Mouse (Mus musculus) spleen, postnatal 14 days (tissue): ENCODE measurements at regions not wholly inside any gene's neighbourhood (a gene's known extent, or its start where the extent isn't known, plus 50 kb on each side); places are given as distances from the start of the nearest gene placed in this dataset.

Source experiments
- DNase-seq, 2 experiments: peaks; one replicate each; pipeline ENCODE4 v3.0.0; 2021 to 2022; ENCODE audit warnings: low spot score in 2 of 2

DNA sequence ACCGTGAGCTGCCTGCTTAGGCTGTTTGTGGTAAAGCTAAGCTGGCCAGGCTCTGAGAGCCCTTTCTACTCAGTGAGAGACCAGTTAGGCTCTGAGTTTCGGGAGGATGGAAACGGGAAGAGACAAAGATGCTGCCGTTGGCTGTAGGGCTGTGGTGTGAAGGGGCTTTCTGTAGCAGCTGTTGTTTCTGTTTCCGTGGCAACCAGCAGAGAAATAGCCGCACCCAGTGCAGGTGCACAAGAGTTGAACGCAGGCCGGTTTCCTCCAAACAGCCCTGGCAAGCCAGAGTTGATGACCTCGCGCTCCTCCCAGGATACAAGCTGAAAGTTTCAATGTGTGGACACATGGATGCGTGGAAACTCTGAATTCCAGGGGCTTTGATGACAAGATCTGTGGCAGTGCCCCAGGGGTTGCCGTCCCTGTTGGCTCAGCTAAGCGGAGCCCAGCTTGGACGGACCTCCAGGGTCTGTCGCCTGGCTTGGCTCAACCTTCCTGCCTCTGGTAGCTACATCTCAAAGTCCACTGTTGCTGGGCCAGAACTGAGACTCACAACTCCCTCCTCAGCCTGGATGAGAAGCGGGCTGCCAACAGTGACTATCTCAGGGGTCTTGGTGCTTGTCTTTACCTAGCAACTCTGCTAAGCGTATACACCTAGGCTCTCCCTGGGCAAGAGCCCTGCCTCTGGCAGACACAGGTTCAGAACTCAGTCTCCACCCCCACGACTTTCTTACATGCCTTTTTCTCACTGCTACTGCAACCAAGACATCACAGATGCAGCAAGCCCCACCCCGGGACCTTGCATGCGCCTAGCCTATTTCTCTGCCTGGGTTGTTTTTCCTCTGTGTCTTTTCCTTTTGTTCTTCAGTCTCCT, 192.6 kb upstream of the Map3k1 start:
- peak; percentile 43 to 65 for DNase-seq

DNA sequence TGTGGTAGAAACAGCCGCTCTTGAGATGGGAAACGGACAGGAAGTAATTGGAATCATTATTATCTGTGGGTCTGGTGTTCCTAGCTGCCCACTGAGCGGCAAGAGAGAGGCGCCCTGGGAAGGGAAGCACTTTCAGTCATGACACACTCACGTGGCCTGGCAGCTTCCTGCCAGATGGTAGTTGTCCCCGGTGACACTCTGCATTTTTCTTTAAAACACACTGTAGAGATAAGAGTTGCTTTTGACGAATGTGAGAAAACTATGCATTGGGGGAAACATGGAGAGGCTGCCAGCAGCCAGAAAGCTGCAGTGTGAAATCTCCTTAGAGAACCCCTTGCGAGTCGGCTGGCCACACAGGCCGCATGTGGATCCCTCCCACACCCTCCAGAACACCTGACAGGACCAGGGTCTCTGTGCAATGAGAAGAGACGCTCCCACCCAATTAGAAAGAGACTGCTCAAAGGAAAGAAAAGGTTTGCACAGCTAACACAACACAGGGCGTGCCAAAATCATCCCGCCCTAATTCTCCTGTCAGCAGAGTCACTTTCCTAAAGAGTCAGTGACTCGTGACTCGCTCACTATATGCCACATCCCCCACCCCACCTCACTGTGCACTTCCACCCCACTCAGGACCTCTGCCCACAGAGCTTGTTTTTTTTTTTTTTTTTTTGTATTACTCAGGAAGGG, 194.0 kb upstream of the Map3k1 start:
- DNase-seq, result no peak

DNA sequence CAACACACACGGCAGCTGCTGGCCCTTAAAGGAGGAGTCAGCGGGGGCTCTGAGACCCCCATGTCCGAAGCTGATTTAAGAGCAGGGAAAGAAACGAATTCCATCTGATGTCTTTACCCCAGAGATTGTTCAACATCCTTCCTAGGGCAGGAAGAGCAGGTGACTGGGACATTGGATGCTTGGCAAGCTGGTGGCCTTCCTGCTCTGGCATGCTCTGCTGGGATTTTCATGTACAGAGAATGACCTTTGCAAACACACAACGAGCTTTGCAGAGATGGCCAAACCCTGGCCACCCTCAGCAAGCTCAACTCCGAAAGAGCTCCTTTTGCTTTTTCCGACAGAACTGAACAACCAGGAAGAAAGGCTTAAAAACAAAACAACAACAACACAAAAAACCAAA, 194.7 kb upstream of the Map3k1 start:
- DNase-seq, result no peak

DNA sequence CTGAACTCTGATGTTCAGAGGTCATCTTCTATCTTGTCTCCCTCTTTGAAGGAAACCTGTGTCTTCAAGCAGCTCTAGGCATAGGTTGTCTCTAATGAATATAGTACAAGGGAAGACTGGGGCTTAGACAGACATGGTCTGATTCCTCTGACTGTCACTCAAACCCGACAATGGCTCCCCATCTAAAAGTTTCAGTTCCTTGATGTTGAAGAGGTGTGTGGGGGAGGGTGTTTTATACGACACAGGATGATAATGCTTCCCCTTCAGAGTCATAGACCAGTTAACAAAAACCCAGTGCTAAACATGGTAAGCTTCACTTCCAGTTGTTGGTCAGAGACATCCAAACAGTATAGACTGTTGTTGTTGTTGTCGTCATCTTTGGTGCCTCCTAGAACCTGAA, 195.3 kb upstream of the Map3k1 start:
- no peak for DNase-seq

DNA sequence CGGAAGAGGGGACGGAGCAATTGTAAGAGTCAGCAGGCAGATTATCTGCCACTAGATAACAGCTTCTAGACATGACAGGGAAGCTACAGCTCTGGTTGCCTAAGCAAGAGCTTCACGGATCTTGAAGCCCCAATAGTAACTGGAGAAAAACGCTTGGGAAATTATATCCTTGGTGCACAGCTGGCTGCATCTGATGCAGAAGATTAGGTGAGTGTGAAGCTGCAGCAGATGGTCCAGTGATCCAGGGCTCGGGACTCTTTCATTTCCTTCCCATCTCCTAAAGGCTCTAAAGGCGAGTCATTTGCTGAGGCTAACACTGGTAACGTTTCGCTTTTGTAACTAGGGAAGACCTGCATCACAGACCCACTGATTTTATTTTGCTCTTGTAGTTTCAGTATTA, 196.6 kb upstream of the Map3k1 start:
- no peak for DNase-seq

DNA sequence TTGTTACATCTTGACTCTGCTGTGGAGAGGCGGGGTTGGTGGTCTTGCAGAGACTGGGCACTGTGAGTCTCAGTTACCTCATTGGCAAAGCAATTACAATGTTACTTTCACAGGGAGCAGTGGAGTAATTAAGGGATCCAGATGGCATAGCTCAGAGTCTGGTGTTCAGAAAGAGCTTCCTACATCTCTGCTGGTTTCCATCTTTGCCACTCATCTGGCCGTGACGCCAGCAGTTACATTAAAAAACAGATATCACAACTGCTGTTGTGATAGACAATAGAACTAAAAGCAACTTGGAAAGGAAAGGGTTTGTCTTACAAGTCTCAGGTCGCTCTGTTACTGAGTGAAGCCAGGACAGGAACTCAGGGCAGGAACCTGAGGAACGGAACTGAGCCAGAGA, 200.0 kb upstream of the Map3k1 start:
- DNase-seq, result no peak

DNA sequence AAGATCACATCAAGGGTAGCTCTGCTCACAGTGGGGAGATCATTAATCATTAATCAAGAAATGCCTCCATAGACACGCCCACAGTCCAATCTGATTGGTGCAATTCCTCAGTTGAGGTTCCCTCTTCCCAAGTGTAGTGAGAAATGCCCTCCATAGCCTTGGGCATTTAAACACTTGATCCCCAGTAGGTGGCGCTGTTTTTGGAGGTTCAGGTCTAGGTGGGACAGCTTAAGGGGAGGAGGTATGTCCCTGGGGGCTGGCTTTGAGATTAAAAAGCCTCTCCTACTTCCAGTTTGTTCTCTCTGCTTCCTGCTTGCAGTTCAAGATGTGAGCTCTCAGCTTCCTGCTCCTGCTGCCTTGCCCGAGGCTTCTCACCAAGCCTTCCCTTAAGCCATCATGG, 200.5 kb upstream of the Map3k1 start:
- no peak for DNase-seq

DNA sequence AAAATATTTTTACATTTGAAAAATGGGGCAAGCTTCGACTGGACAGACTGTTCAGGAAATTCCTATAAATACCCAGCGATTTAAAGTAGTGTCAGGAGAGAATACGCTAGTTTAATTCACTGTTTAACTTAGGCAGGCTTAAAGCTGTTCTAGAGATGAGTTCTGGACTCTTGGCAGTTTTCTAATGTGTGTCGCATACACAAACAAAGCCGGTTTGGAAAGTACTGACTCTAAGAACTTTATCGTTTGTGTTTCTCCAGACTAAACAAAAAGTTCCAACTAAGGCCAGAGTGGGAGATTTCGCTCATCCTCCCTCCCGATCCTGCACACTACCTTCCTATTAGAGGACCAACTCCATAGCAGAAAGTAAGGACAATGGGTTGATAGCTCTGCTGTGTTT, 201.7 kb upstream of the Map3k1 start:
- no peak for DNase-seq

DNA sequence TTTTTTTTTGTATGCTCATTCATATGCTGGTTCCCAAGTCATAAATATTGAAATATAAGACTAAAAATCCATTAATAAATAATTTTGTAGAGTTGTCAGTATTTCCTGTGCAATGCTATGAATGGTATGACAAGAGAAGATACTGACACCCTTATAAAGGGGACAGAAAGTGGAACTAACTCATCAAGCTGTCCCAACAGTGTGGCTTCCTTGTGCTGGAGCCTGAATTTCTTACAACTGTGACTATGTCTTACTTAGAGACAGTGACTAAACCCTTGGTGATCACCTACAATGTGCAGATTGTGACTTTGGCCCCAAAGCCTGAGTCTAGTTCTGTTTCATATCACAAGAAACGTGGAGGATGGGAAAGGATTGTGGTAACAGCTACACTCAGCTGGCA, 203.8 kb upstream of the Map3k1 start:
- no peak for DNase-seq

DNA sequence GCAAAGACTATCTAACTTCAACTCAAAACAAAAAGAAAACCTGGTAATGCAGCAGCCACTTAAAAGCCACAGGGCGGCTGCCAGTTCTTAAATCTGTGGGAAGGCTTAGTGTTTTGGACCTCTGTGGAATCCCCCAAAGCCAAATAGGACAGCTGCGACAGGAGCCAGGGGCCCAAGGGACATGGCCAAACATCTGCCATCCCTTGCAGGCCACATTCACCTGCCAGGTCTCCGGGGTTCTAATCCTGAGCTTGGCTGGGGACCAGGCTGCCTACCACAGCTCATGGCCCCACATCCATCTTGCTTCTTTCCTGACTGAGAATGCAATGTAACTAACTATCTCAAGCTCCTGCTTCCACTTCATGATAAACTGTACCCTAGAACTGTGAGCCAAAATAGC, 206.3 kb upstream of the Map3k1 start:
- DNase-seq, result no peak

DNA sequence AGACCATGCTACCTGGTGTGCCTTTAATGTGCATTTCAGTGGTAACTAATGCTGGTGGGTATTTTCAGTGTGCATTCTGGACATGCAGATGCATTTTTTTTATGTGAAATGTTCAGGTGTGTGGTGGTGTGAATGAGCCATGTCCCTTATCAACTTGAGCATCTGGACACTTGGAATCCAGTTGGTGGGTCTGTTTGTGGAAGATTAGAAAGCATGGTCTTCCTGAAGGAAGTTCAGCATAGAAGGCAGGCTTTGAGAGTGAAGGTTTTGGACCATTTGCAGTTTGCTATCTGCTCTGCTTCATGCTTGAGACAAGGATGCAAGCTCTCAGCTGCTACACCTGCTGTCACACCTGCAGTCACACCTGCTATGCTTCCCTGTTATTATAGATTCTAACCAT, 207.5 kb upstream of the Map3k1 start:
- DNase-seq, result no peak

DNA sequence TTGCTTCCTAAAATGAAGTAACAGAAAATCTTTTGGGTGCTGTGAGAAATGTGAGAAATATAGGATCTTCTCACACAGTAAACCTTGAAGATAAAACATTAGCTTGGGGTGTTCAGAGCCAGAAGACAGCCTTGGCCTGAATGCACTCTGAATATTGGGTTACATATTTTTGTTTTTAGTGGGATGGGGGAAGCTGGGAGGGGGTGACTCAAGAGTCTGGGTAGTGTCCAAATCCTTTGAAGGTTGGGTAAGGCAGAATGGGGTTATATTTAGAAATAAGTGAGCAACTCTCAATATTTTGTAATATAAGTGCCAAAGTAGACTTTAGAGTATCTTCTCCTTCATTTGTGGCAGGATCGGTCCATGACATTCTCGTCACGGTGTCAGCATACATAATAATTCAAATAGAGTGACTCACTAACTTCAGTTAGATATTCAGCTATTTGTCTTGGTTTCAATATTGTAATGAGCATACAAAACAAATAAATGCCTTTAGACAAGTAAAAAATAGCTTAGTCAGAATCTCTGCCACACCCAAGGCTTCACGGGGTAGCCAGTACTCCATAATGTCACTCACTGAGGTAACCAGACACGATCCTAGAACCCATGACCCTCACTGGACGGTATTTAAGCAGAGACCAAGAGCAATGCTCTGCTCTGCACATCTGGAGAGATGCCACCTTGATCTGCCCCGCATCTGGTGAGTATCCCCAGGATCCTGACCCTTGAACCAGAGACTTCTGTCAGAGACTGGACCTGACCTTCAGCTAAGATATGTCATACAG, 209.9 kb upstream of the Map3k1 start:
- no peak for DNase-seq

DNA sequence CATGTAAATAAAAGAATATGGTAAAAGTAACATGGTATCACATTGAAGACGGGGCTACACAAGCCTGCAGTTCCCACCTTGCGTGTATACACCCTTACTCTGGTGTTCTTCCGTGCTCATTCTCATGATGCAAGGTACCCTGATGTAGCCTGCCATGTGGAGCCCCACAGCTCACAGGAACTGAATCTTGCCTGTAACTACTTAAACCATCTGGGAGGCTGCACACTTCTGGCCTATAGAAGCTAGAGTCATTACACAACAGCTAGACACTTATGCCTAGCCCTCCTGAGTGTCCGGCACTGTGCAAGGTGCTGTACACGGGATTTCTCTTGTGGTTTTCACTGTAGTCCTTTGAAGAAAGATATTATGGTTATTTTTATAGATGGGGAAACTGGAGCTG, 210.8 kb upstream of the Map3k1 start:
- no peak for DNase-seq

DNA sequence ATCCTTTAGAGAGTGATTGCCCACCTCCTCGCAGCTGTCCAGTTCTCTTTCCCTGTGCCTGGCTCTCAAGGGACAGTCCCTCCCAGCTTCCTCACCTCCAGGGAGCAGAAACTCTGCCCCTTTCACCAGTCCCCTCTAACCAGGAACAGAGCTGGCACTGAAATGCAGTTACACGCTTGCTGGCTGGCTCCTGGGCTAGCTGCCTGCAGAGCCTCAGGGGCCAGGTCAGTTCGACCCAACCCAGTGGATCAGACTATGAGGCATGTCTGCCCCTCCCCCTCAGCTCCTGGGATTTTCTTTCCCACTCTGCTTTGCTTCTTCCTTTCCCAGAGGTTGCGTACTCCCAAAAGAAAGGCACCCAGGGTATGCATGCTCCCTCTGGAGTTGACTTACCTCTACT, 214.4 kb upstream of the Map3k1 start:
- DNase-seq, result no peak

DNA sequence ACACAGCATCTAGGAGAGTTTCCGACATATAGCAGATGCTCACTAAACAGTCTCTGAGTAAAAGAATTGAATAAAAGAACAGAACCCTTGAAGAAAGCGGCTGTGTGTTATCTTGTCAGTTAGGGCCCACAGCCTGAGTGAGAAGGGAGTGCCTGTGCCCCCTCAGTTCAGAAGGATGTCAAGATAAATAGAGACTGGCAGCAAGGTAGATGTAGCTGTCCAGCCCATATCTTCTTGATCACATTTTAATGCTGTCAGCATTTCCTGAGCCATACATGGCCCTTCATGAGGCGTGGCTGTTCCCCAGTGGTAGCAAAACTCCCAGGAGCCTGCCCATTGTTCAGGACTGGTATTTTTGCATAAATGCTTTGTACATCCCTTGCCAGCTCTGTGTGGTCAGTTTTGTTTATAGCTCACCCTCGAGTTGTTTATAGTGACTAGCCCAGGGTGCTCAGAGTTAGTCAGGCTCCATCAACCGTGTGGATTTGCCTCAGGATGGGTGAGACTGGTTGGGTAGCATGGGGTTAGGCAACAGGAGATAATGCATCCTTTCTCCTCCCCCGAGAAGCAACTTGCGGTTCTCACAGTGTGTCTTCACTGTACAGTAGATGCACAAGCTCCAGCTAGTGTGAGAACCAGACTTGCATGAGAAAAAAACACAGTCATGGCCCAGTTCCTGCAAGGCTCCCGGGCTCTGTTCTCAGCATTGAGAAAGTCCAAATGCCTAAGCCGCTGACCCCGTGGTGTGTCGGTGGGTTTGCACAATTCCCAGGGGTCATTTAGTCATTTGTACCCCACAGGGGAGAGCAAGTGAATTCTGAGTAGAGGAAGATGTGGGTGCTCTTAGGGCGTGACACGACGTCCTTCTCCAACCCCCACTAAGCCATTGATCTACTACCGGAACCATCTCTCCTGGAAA, 216.1 kb upstream of the Map3k1 start:
- DNase-seq, result no peak

DNA sequence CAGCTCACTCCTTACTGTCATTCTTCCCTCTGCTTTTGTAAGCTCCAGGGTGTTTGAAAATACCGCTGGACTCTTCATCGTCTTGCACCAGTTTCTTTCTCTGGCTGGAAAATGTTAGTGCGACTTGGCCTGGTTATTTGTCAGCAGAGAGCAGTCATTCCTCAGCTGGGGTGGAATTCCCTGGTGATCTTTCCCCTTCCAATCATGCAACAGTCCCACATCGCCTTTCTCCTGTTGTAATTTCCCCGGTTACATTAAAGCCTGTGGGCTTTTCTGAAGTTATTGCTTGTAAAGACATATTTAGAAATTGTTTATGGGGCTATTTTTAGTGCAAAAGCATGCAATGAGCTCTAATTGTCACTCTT, 216.8 kb upstream of the Map3k1 start:
- DNase-seq, result no peak

DNA sequence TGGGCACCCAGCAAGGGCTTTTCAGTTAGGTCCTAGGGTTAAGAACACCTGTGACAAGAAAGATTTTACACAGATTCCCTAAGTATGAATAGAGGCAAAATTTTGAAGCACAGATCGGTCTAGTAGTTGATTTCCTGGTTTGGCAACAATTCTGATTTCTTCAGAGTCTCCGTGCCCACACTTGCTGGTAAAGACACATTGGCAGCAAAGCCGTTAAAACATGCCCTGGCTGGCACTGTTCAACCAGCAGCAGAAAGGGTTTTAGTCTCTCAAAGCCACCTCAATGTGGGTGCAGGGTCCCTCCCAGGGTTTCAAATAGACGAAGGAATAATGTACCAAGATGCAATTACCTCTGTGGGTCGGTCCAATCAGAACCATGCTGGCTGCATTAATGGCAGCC, 218.9 kb upstream of the Map3k1 start:
- no peak for DNase-seq

DNA sequence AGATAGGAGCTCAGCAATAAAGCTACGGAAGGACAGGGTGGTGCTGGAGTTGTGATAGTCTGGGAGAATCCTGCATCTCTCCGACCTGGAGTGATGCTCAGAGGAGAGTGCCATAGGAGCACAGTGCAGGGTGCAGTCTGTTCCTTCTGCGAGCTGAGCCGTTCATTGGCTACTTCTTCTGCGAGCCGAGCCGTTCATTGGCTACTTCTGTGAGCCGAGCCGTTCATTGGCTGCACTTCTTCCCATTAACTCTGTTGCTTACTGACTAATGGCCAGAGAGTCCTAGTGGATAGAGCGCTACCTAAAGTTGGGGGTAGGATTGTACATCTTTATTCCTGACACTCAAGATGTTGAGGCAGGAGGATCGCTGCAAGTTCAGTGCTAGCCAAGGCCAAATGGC, 222.3 kb upstream of the Map3k1 start:
- no peak for DNase-seq

DNA sequence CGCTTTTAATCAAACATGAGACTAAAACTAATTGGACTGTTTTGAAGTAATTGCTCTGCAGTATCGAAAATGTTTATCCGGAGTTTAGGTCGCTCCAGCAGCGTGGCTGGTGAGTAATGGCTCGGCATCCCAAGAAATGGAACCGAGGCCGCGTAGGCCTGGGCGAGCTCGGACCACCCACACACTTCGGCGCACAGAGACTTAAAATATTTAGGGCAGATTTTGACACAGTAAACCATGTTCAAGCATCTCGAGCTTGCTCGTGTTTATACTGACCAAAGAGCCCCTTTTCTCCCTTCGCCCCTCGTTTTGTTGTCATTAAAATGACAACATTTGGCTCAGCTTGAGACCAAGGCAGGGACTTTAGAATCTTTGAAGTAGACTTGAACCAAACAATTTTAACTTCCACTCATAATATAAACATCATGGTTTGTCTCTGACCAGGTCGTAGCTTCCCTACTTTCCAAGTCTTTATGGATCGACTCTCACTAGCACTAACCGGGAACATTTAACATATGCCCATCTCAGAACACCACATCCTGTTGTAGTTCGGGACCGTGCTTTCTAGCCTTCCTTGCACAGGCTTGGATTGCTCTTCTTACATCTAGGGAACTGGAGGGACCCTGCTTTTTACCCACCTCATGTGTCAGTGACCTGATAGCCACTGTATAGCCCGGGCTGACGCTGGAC, 223.0 kb upstream of the Map3k1 start:
- DNase-seq, result no peak

DNA sequence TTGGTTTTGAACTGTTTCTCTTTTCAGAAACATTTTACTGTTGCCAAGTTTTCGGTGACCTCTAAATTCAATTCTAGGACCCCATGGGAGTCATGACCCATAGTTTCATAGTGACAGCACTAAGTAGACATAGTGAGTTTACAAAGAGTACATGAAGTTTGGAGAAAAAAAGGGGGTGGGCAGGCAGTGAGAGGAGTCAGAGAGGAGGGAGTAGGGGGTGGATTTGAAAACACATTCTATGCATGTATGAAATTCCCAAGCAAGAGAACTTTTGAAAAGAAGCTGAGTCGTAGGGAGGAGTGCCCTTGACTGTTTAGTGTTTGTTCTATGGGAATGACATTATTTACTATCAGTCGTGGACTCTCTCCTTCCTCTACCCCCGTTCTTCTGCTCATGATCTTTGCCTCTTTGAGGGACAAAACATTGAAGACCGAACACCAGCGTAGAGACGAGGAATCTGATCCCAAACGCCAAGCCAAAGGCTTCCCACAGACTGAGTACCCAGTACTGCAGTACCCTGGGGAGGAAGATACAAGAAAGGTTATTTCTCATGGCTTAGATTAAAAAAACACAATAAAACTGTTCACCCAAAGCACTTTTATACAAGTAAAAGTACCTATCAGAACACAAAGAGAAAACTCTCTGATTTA, 229.1 kb upstream of the Map3k1 start:
- DNase-seq, result no peak
